Mouse (Mus musculus) kidney, adult 2 months (tissue): ENCODE results near the gene Coro7. TPM values are rescaled to one million over a fixed set of nuclear protein-coding genes. Genes with fewer than 3 reads are reported as not detected.

ENCODE experiments used
- DNase-seq: peaks from one replicate; pipeline ENCODE4 v3.0.0; 2021
- H3K27ac ChIP-seq: fragments of 200-500 bp; 2 replicates; pipeline ENCODE4 v1.5.1; 2012; ENCODE audit warnings: low read depth, low read length, control low read depth, inconsistent platforms; ENCODE audit not compliant: insufficient read depth
- H3K27me3 ChIP-seq: fragments of 200-500 bp; replicated peaks from 2 replicates; pipeline ENCODE4 v1.6.1; 2012; ENCODE audit warnings: mild to moderate bottlenecking, moderate library complexity, low read length, inconsistent platforms; ENCODE audit not compliant: control insufficient read depth, insufficient read depth
- H3K36me3 ChIP-seq: fragments of 200-500 bp; 2 replicates; pipeline ENCODE4 v1.6.1; 2012; ENCODE audit warnings: mild to moderate bottlenecking, moderate library complexity, low read length, inconsistent platforms; ENCODE audit not compliant: control insufficient read depth, insufficient read depth
- H3K4me1 ChIP-seq: fragments of 200-500 bp; 2 replicates; pipeline ENCODE4 v1.6.1; 2011; ENCODE audit warnings: low read length; ENCODE audit not compliant: control insufficient read depth, insufficient read depth
- H3K4me3 ChIP-seq: fragments of 200-500 bp; 2 replicates; pipeline ENCODE4 v1.5.1; 2011; ENCODE audit warnings: mild to moderate bottlenecking, low read depth, low read length, control low read depth; ENCODE audit not compliant: insufficient read depth
- CTCF ChIP-seq: fragments of 200-500 bp; conservative IDR thresholded peaks from 2 replicates; pipeline ENCODE4 v1.5.1; 2011; ENCODE audit warnings: low read depth, mild to moderate bottlenecking, control low read depth, low read length, moderate library complexity, mixed read lengths; ENCODE audit not compliant: insufficient read depth, insufficient read length
- POLR2A ChIP-seq: fragments of 200-500 bp; IDR thresholded peaks from one replicate; pipeline ENCODE4 v1.6.1; 2011; ENCODE audit warnings: low read depth, low read length, control low read depth
- WGBS: fragments of 180-500 bp; shearing (Covaris S2); methylation state at CpG from one replicate; pipeline ENCODE4 v1.1.7; 2018; 5-methylcytosine and 5-hydroxymethylcytosine counted together
- polyA plus RNA-seq: library from polyadenylated mRNA; depleted of rRNA; stranded (reverse); fragments of >200 nt; gene quantifications from 2 replicates; pipeline ENCODE4 v1.2.3, GENCODE M21; 2012

Coro7 gene
- polyA plus RNA-seq, 1 experiment, result 43.1 TPM

DNA sequence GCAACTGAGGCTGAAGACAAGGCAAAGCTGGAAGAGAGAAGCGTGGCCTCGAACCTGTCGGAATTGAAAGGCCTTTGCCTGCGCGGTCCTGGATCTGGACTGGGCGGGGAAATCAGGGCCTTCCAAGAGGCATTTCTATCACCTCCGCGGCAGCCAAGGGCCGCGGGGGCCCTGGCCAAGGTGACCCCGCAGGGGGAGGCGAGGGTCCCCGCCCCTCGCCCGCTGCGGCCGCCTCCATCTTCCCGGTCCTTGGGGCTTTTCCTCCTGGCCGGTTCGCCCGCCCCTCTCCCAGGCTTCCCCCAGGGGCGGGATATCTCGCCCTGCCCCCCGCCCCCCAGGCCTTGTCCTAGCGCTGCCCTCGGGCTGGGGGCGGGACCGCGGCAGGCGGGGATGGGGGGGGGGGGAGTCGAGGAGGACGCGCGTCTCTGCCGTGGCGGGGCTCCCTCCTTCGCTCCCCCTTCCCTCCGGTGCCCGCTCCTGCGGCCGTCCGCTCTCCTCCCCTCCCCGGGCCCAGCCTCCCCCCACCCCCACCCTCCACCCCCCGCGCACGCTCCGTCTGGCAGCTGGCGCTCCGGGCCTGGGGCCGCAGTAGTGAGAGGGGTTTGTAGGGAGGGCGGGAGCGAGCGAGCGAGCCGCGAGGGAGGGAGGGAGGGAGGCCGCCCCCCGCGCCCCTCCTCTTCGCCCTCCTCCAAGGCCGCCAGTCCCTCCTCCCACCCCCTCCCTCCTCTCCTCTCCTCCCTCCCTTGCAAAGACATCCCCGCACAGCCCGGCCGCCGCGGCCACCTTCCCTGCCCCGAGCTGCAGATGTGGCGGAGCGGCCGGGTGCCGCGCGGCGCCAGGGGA lies 85.4 kb downstream of the Coro7 start, which contains the start of gene Glis2:
TSS of gene Glis2 (plus strand) at position 743 of the 843 bp plus-strand sequence.
- no peaks in the 10 kb centered on the region for H3K36me3 ChIP-seq
- peak; percentile 9 for TF ChIP-seq POLR2A
- TF ChIP-seq CTCF, result no peak
- peak; percentile 89 for DNase-seq
- peak within 1 kb of the TSS; percentile 96 for H3K27ac ChIP-seq
- H3K4me3 ChIP-seq, result peak within 1 kb of the TSS; percentile 81
- H3K27me3 ChIP-seq, result no peaks in the 10 kb centered on the region
- peaks cover 34% of the 10 kb centered on the region for H3K4me1 ChIP-seq
- WGBS, result under 1% methylated on average over 36 of the region's 74 CpGs

GRCm38 (mm10) chr16:4592909-4593875 lies 86.4 kb downstream of the Coro7 start:
- Histone ChIP-seq H3K27me3 (no peaks in the 10 kb centered on the region), H3K36me3 (no peaks in the 10 kb centered on the region), H3K4me3 (peak overlapping the region; percentile 81), H3K27ac (peak overlapping the region; percentile 96), H3K4me1 (peaks cover 24% of the 10 kb centered on the region)
- WGBS, result 8% methylated on average over 32 of the region's 32 CpGs
- peak; percentile 92 for DNase-seq
- TF ChIP-seq CTCF (peak; percentile 53), POLR2A (no peak)

DNA sequence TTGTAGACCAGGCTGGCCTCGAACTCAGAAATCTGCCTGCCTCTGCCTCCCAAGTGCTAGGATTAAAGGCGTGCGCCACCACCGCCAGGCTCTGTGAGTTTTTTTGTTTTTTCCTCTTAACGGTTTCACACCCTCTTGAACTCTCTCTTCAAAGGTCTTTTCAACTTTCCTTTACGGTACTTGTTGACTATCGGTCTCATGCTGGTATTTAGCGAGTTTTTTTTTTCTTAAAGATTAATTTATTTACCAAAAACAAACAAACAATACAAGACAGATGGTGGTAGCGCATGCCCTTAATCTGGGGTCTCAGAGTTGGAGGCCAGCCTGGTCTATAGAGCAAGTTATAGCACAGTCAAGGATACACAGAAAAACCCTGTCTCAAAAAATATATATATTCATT lies 89.3 kb downstream of the Coro7 start:
- no peak for DNase-seq
- Histone ChIP-seq H3K27ac (no peak overlapping the region), H3K36me3 (no peaks in the 10 kb centered on the region), H3K4me3 (no peak overlapping the region), H3K27me3 (no peaks in the 10 kb centered on the region), H3K4me1 (peaks cover 16% of the 10 kb centered on the region)
- WGBS, result 94% methylated on average over 9 of the region's 9 CpGs
- TF ChIP-seq CTCF (no peak), POLR2A (no peak)

- no peaks in the 10 kb centered on the region for H3K36me3 ChIP-seq
- WGBS, result 29% methylated on average over 5 of the region's 5 CpGs
- TF ChIP-seq POLR2A (no peak), CTCF (no peak)
- H3K27ac ChIP-seq, result peak overlapping the region; percentile 65
- H3K27me3 ChIP-seq, result no peaks in the 10 kb centered on the region
- peak; percentile 90 for DNase-seq
- H3K4me1 ChIP-seq, result peaks cover 10% of the 10 kb centered on the region
- no peak overlapping the region for H3K4me3 ChIP-seq
Measured at GRCm38 (mm10) chr16:4587516-4588210, 91.9 kb downstream of the Coro7 start.

- under 1% methylated on average over 43 of the region's 43 CpGs for WGBS
- H3K4me1 ChIP-seq, result peaks cover 10% of the 10 kb centered on the region
- peak; percentile 99 for DNase-seq
Measured at GRCm38 (mm10) chr16:4586531-4587123, 93.0 kb downstream of the Coro7 start.

DNA sequence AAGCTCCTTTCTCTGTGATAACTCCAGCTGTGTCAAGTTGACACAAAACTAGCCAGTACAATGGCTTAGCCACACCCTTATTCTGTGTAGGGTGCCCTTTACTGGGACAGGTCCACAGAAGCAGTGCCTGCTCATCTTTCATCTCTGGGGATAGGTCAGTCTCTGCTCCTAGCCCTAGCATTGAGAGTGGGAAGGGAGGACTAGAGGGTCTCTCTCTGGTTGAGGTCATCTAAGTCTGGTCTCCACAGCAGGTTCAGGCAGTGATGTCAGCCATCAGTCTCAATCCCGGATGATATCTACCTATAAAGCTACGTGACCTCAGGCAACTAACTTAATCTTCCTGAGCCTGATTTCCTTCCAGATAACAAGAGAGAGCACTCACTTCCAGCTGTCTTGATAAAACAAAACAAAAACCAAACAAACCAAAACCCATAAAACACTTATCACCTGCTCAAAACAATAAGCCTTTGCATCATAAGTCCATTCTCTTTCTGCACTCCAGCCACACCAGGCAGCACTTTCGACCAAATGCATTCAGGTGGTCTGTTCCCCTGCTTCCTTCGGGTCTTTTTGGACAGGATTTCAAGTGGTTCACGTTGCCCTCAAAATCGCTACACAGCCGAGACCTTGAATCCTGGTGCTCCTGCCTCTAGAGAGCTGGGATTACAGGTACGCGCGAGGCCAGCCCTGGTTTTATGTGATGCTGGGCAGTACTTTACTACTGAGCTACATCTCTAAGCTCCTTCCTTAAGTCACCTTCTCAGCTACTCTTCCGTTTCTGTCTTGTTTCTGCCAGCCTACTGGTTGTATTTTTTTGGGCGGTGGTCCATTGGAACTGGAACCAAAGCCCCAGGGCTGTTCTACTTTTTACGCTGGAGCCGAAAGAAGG lies 93.7 kb downstream of the Coro7 start:
- no peak for DNase-seq
- Histone ChIP-seq H3K4me1 (peaks cover 10% of the 10 kb centered on the region), H3K27ac (peak overlapping the region; percentile 85), H3K36me3 (no peaks in the 10 kb centered on the region), H3K27me3 (no peaks in the 10 kb centered on the region), H3K4me3 (peak overlapping the region; percentile 58)
- TF ChIP-seq CTCF (no peak), POLR2A (no peak)
- WGBS, result 11% methylated on average over 14 of the region's 14 CpGs

More at GRCm38 (mm10) chr16:4586531-4587123, 93.0 kb downstream of the Coro7 start:
- TF ChIP-seq CTCF, result 0 out of 2 replicates have a peak, but pooled peaks have one; percentile 8
- peak; percentile 19 for TF ChIP-seq POLR2A
- Histone ChIP-seq H3K36me3 (no peaks in the 10 kb centered on the region), H3K27ac (peak overlapping the region; percentile 85), H3K4me3 (peak overlapping the region; percentile 58), H3K27me3 (no peaks in the 10 kb centered on the region)
